1 mouse cellular context compared by ENCODE assay signal in the genomic region with DNA sequence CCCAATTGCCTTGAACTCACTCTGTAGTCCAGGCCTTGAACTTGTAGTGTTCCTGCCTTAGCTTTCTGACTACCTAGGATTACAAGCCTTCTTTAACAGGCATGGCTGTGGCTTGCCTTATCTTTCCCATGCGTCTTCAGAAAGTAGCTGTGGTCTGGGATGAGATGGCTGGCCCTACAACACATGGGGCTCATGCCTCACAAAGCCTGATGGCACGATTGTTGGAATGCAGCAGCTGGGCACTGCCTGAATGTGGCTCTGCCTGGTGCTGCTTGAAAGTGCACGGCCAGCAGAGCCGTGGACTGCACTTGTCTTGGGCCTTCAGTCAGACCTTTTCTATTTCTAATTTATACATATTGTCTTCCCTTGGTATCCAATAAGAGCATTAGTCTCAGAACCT.
TF ChIP-seq lines count a peak whose summit lies in the region.

No protein-coding gene starts in this region.

TF ChIP-seq in myocyte, 11 proteins besides CTCF, POLR2A, EP300 and RAD21 (continued from another document):
- TF ChIP-seq MYOD1 (IDR thresholded peaks at IDR 0.05; ENCODE audit: control insufficient read depth in 1 of 3, insufficient read length in 2 of 3, low read depth in 2 of 3) (peak in 2 of 3 experiments; percentile 75 to 82), SRF (IDR thresholded peaks at IDR 0.05; ENCODE audit: control insufficient read depth, insufficient read length, low read depth) (no peak), TCF12 (IDR thresholded peaks at IDR 0.05; ENCODE audit: insufficient read depth, poor library complexity, severe bottlenecking) (peak; percentile 34), MYOG (IDR thresholded peaks at IDR 0.05; ENCODE audit: control insufficient read depth in 1 of 3, insufficient read depth in 1 of 3, insufficient read length in 2 of 3, low read depth in 2 of 3) (peak; percentile 84 to 96 (median 85)), USF1 (IDR thresholded peaks at IDR 0.05; ENCODE audit: low read depth) (no peak), CEBPB (IDR thresholded peaks at IDR 0.05; ENCODE audit: insufficient read depth, poor library complexity, severe bottlenecking) (no peak), MAX (IDR thresholded peaks at IDR 0.05; ENCODE audit: low read depth) (no peak), POLR2AphosphoS2 (IDR thresholded peaks at IDR 0.05; ENCODE audit: insufficient read length, low read depth) (no peak), E2F4 (IDR thresholded peaks at IDR 0.05; ENCODE audit: insufficient read depth) (no peak), TCF3 (IDR thresholded peaks at IDR 0.05; ENCODE audit: insufficient read length, low read depth) (peak; percentile 43)
